Mouse (Mus musculus) left cerebral cortex, postnatal 10 days (tissue): ENCODE results near the gene Tfap2a. TPM values are rescaled to one million over a fixed set of nuclear protein-coding genes. Genes with fewer than 3 reads are reported as not detected.

Experiments used
- DNase-seq, 2 experiments: peaks; one replicate each; pipeline ENCODE4 v3.0.0; 2021 to 2022; ENCODE audit warnings: low spot score in 2 of 2, mixed read lengths in 1 of 2; ENCODE audit errors: extremely low spot score in 1 of 2
- intact Hi-C: fragments of 180-260 bp; cut with DNase I; formaldehyde crosslinking; loops from one replicate; pipeline ENCODE4 v1.15.1; 2025
- total RNA-seq, 2 experiments: library from RNA; stranded (reverse); gene quantifications; 2 replicates each; pipeline ENCODE4 v1.2.3; 2021

Gene Tfap2a
- total RNA-seq, 2 experiments from 2014 or later, result 0.49 to 0.51 TPM

DNA sequence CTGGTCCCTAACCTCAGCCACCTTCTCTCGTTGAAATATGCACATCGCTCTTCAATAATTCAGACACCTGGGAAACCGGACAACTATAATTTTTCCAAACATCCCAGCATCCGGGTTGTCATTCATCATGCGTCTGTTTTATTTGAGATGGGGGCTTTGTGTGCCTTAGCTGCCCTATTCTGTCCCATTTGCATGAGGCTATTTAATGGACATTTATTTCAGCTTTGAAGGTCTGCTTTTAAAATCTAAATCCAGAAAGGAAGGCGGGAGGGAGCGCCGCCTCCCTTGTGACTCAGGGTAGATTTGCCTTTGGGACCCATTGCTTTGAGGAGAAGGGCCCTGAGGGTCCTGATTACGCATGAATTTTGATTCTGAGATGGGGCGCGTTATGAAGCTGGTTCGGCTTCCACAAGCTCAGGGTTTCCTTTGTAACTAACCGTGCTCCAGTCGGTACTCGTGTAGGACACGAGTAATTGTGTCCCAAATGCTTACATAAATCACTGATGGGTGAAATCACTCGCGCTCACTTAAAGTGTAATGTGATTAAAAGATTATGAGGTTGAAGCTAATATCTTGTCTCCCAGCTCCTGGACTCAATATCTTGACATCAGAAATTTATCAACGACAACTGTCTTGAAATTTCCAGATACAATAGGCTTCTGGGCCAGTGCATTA is 34.9 kb downstream of the Tfap2a start:
- intact Hi-C loops, result no loop called here
- DNase-seq, result no peak

GRCm38 (mm10) chr13:40702361-40703122 is 35.6 kb downstream of the Tfap2a start:
- DNase-seq, result no peak
- intact Hi-C loops, result no loop called here

GRCm38 (mm10) chr13:40701691-40702090 is 36.5 kb downstream of the Tfap2a start:
- intact Hi-C loops, result no loop called here
- no peak for DNase-seq

- no peak for DNase-seq
- intact Hi-C loops, result no loop called here
Measured at GRCm38 (mm10) chr13:40685790-40686189, 52.4 kb downstream of the Tfap2a start.

DNA sequence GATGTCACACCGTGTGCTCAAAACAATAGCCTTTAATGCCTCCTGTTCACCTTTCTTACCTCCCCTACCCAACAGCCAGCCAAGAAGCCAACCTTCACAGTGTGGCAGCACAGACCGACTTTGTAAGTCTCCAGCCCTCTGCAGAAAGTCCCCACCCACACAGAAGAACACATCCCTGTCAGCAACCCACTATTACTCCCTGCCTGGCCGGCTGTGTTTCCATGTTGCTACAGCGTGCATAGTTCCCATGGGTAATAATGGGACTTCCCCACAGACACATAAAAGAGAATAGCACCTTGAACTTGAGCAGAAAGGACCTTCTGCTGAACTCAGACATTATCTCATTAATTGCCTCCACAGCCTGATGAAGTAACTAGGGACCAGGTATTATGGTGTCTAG is 61.4 kb downstream of the Tfap2a start:
- DNase-seq, result no peak
- intact Hi-C loops, result no loop called here

Other genes starting within 250 kb of the Tfap2a start
- gene Gcnt2, start 121.4 kb upstream of the Tfap2a start, total RNA-seq, result 10 to 100 TPM in 1 of 2 experiments, 1 to 10 TPM in 1; 8.9 to 11.8 TPM